Mouse (Mus musculus) common myeloid progenitor, adult 5-6 weeks (primary cell): ENCODE measurements around the gene Rtn2. TPM values are rescaled to one million over a fixed set of nuclear protein-coding genes. Genes with fewer than 3 reads are reported as not detected.

Source experiments
- ATAC-seq: replicated peaks from 2 replicates; pipeline ENCODE4 v1.8.0; 2016; ENCODE audit warnings: low read depth, mild to moderate bottlenecking, moderate TSS enrichment, inconsistent platforms; ENCODE audit not compliant: poor library complexity, severe bottlenecking
- total RNA-seq: library from RNA; stranded (forward); fragments of 200-1000, 187-1606 nt; gene quantifications from 2 replicates; pipeline ENCODE4 v1.2.3, GENCODE M21; 2017

Rtn2 gene
- total RNA-seq, 1 experiment from 2014 or later = 0.14 TPM

GRCm38 (mm10) chr7:19314033-19314432, 31.6 kb downstream of the Rtn2 start:
- ATAC-seq = no peak

GRCm38 (mm10) chr7:19316451-19317161, 34.2 kb downstream of the Rtn2 start:
- peak; percentile 76 for ATAC-seq

GRCm38 (mm10) chr7:19318201-19318600, 35.8 kb downstream of the Rtn2 start:
- no peak for ATAC-seq

- no peak for ATAC-seq
Observed at GRCm38 (mm10) chr7:19318676-19319075, 36.3 kb downstream of the Rtn2 start.

- ATAC-seq = no peak; the same call in 1 of the 2 replicates
Observed at GRCm38 (mm10) chr7:19319458-19319857, 37.0 kb downstream of the Rtn2 start.

- peak; percentile 66 for ATAC-seq
Observed at GRCm38 (mm10) chr7:19319906-19320305, 37.5 kb downstream of the Rtn2 start.

- ATAC-seq = no peak
Observed at GRCm38 (mm10) chr7:19320637-19321036, 38.2 kb downstream of the Rtn2 start.

GRCm38 (mm10) chr7:19321464-19321863, 39.0 kb downstream of the Rtn2 start:
- peak; percentile 4; the same call in 1 of the 2 replicates for ATAC-seq

- no peak for ATAC-seq
Observed at GRCm38 (mm10) chr7:19322489-19322888, 40.1 kb downstream of the Rtn2 start.

GRCm38 (mm10) chr7:19324221-19324620, 41.8 kb downstream of the Rtn2 start:
- ATAC-seq = no peak

GRCm38 (mm10) chr7:19325262-19326199, 43.1 kb downstream of the Rtn2 start:
- ATAC-seq = peak; percentile 57

GRCm38 (mm10) chr7:19326359-19326758, 43.9 kb downstream of the Rtn2 start:
- peak; percentile 66 for ATAC-seq

GRCm38 (mm10) chr7:19327128-19327527, 44.7 kb downstream of the Rtn2 start:
- peak; percentile 55 for ATAC-seq

GRCm38 (mm10) chr7:19327782-19328181, 45.4 kb downstream of the Rtn2 start:
- ATAC-seq = no peak

- ATAC-seq = no peak
Observed at GRCm38 (mm10) chr7:19328425-19328824, 46.0 kb downstream of the Rtn2 start.

GRCm38 (mm10) chr7:19331910-19332309, 49.5 kb downstream of the Rtn2 start:
- ATAC-seq = no peak

- ATAC-seq = peak; percentile 37
Observed at GRCm38 (mm10) chr7:19332709-19333352, 50.4 kb downstream of the Rtn2 start.

GRCm38 (mm10) chr7:19335583-19335982, 53.2 kb downstream of the Rtn2 start:
- ATAC-seq = peak; percentile 78

GRCm38 (mm10) chr7:19337122-19337521, 54.7 kb downstream of the Rtn2 start:
- ATAC-seq = no peak; the same call in 1 of the 2 replicates

- peak; percentile 20; the same call in 1 of the 2 replicates for ATAC-seq
Observed at GRCm38 (mm10) chr7:19338060-19338459, 55.6 kb downstream of the Rtn2 start.
